Mouse (Mus musculus): ENCODE measurements at regions not wholly inside any gene's neighbourhood (a gene's known extent, or its start where the extent isn't known, plus 50 kb on each side); places are given as distances from the start of the nearest gene placed in this dataset.

DNA sequence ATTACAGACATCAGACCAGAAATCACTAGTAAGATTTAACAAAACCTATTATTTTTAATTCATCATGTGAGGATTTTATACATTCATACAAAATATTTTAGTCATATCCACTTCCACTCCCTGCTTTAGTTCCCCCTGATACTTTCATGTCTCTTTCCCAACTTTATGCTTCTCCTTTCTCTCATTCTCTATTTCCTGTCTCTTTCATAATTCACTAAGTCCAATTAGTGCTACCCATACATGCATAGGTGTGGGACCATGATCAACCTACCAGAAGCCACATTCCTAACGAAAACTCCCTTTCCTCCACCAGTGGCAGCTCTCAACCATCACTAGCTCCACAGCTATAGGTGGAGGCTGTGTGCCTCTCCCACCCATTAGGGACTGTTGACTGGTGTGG, 70.9 kb downstream of the Gm13691 start:
- TF ChIP-seq CTCF (IDR thresholded peaks at IDR 0.05 in 2 of 3, conservative IDR thresholded peaks at IDR 0.05 in 1 of 3; ENCODE audit: control insufficient read depth in 1 of 3, insufficient read depth in 1 of 3, low read depth in 2 of 3, low read length in 3 of 3, poor library complexity in 1 of 3, severe bottlenecking in 1 of 3), result no peak
- no peak for TF ChIP-seq MAZ (IDR thresholded peaks at IDR 0.05; ENCODE audit: low read depth, low read length)
- TF ChIP-seq MAFK (IDR thresholded peaks at IDR 0.05; ENCODE audit: borderline replicate concordance, low read depth, low read length), result no peak
- TF ChIP-seq JUND (IDR thresholded peaks at IDR 0.05; ENCODE audit: low read depth, low read length), result no peak
- no peak for TF ChIP-seq MXI1 (IDR thresholded peaks at IDR 0.05; ENCODE audit: low read depth, low read length)
- no peak for TF ChIP-seq NELFE (IDR thresholded peaks at IDR 0.05; ENCODE audit: low read depth, low read length)
- TF ChIP-seq SIN3A (IDR thresholded peaks at IDR 0.05; ENCODE audit: low read length), result no peak
- no peak for TF ChIP-seq ZMIZ1 (IDR thresholded peaks at IDR 0.05; ENCODE audit: low read depth, low read length)
- TF ChIP-seq MEF2A (IDR thresholded peaks at IDR 0.05; ENCODE audit: extremely low read depth, insufficient replicate concordance, low read depth, low read length, poor library complexity, severe bottlenecking), result no peak
- no peak for TF ChIP-seq ETS1 (IDR thresholded peaks at IDR 0.05; ENCODE audit: low read depth, low read length)

All from MEL (cell line).